Mouse (Mus musculus) ES-E14 (cell line): ENCODE measurements around the gene Ndufa7.

Experiments
- ZC3H11A ChIP-seq: IDR thresholded peaks from 2 replicates; pipeline ENCODE4 v1.6.1; 2012; ENCODE audit warnings: low read depth, mild to moderate bottlenecking, inconsistent platforms, low read length, borderline replicate concordance
- ZNF384 ChIP-seq: IDR thresholded peaks from 2 replicates; pipeline ENCODE4 v1.6.1; 2012; ENCODE audit warnings: low read depth, low read length, inconsistent platforms

DNA sequence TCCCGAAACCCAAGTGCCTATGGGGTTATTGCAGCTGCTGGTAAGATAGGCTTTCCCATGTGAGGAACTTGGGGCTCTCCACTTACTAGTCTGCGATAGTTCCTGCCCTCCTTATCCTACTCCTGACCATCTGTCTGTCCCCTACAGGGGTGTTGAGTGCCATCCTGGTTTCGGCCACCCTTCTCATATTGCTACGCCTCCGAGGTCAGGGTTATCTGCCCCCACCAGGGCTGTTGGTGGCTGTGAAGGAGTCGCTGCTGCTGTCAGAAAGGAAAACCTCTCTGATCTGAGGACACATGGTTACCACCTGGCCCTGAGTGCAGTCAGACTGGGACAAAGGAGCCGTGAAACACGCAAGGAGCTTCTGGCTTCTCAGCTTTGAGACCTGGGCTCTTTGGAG is 23.8 kb downstream of the Ndufa7 start:
- no peak for TF ChIP-seq ZC3H11A
- no peak for TF ChIP-seq ZNF384
